Mouse (Mus musculus) brain, embryonic 14.5 days (tissue): ENCODE data around the gene Hnrnph2.

Experiments used
- CTCF ChIP-seq: fragments of 200-500 bp; IDR thresholded peaks from 2 replicates; pipeline ENCODE4 v1.5.1; 2012; ENCODE audit warnings: inconsistent platforms, mild to moderate bottlenecking, moderate library complexity, borderline replicate concordance; ENCODE audit not compliant: insufficient read depth, insufficient read length; ENCODE audit errors: extremely low read depth
- POLR2A ChIP-seq: fragments of 200-500 bp; IDR thresholded peaks from 2 replicates; pipeline ENCODE4 v1.6.1; 2012; ENCODE audit warnings: mild to moderate bottlenecking, inconsistent platforms, borderline replicate concordance; ENCODE audit not compliant: poor library complexity, insufficient read depth, insufficient read length, severe bottlenecking; ENCODE audit errors: extremely low read depth

DNA sequence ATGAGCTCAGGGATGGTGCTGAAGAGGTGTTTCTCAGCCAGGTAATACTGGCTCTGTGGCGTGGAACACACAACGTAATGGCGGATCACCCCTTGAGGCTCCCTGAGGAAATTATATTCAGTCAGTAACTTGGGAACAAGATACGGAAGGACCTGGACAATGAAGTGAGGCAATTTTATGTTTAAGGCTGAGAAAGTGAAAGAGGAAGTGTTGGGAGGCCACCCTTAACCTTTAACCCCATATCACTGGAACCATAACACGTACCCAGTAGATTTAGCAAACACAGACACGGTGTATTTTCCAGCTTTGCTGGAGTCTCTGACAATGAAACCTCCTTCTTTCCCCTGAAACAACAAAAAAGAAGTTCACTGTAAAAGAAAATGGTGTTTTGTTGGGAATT lies 46.6 kb upstream of the Hnrnph2 start:
- TF ChIP-seq CTCF, result no peak
- no peak for TF ChIP-seq POLR2A
